Mouse (Mus musculus) gastrocnemius, postnatal 36 days (tissue): ENCODE measurements around the gene Hbb-bh1. TPM values are rescaled to one million over a fixed set of nuclear protein-coding genes. Genes with fewer than 3 reads are reported as not detected.
"Not testable (repeated sequence)": the region's sequence is repeated elsewhere in the genome, so short reads cannot be mapped to it uniquely, and the experiment has no call there.

Source experiments
- DNase-seq, 2 experiments: peaks; one replicate each; pipeline ENCODE4 v3.0.0; 2022
- intact Hi-C: fragments of 180-260 bp; cut with DNase I; formaldehyde crosslinking; loops from one replicate; pipeline ENCODE4 v1.15.1; 2025
- total RNA-seq, 2 experiments: library from RNA; stranded (reverse); gene quantifications; 2 replicates each; pipeline ENCODE4 v1.2.3; 2021

Gene Hbb-bh1
- total RNA-seq, 2 experiments from 2014 or later = not detected

GRCm38 (mm10) chr7:103813152-103813551, 29.8 kb downstream of the Hbb-bh1 start:
- DNase-seq, intact Hi-C loops: not testable (repeated sequence)

DNA sequence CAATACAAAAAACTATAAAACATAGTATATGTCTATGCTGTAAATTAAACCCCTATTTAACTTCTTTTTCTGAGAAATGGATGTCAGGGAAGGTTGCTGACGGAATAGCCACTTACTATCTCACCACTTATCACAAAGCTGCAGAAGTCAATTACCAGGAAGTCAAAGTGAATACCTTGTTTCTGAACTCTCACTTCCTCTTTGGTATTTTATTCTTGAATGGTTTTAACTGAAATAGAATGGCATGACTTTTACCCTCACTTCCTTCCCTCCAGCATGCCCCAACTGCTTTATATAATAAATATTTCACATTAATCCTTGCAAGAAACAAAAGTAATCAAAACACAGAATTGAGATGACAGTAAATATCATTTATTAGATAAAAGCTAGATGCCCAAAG, 30.8 kb downstream of the Hbb-bh1 start:
- intact Hi-C loops = no loop called here
- DNase-seq = no peak

DNA sequence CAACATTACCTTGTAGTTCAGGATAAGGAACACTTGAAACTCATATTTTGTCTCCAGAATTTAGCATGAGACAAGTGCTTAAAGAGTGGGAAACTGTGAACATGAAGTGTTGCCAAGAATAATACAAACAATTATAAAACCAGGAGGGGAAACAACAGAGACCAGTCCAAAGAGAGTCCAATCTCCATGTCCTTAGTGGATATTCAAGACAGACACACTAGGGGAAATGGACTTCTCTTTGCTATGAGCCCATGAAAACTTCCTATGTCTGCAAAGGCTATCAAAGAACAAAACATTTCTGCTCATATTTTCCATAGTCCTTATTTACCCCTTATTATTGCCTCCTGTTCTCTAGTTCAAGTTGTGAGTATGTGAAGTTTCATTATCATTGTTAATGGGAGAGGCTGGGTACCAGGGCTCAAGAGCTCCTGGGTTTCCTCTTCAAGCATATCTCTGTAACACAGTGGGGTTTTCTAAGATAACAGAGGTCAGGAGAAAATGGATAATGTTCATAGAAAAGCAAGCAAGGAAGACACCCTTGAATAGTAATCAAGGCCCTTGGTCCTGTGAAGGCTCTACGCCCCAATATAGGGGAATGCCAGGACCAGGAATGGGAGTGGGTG, 31.6 kb downstream of the Hbb-bh1 start:
- intact Hi-C loops = no loop called here

GRCm38 (mm10) chr7:103810746-103811145, 32.2 kb downstream of the Hbb-bh1 start:
- DNase-seq = no peak
- intact Hi-C loops = no loop called here

More for the DNA sequence above, 31.6 kb downstream of the Hbb-bh1 start:
- no peak for DNase-seq

DNA sequence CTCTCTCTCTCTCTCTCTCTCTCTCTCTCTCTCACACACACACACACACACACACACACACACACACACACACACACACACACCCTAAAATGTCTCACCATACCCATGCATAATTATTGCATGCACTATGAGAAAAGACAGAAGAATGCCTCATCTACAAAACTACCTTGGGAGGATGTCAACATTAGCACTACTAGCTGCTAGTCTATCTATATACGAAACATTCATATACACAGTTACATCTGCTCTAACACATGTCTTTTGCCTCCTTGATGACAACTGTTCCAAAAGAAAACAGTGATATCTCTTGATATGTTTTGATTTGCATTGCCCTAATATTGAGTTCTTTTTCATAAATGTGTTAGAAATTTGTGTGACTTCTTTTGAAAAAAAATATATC, 32.7 kb downstream of the Hbb-bh1 start:
- intact Hi-C loops = no loop called here
- DNase-seq = no peak

GRCm38 (mm10) chr7:103809801-103810155, 33.2 kb downstream of the Hbb-bh1 start:
- no peak for DNase-seq
- intact Hi-C loops = no loop called here

DNA sequence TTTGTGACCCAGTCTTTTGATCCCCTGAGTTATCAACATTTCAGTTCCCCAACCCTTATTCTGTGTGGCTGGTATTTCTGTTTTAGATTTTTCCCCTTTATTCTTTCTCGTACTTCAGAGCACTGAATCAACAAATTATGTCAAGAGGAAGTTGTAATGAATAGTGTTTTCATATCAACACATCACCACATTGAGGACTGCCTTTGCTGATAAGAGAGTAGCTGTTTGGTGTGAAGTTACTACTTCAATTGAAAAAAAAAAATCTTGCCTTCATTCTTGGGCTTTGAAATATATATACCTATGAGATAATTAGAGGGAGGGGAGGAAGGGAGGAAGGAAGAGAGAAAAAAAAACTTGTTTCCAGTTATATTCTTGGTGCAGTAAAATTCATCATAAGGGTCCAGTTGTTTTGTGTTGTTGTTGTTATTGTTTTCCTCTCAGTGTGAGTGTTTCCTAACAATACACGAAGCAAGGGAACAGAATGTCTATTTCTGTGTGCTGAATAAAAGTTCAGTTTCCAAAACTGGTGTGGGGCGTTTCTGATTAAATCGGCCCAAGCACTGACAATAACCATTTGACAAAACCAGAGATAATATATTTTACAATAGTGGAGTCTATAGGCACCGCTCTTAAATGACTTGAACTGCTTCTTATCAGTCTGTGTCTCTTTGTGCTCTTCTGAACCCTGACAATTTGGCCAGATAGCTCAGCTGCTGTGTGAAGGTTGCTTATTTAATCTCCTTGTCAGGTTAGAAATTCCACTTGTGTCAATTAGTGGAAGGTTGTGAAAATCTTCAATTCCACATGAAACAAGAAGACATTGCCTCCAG, 33.8 kb downstream of the Hbb-bh1 start:
- intact Hi-C loops = no loop called here
- DNase-seq = no peak

DNA sequence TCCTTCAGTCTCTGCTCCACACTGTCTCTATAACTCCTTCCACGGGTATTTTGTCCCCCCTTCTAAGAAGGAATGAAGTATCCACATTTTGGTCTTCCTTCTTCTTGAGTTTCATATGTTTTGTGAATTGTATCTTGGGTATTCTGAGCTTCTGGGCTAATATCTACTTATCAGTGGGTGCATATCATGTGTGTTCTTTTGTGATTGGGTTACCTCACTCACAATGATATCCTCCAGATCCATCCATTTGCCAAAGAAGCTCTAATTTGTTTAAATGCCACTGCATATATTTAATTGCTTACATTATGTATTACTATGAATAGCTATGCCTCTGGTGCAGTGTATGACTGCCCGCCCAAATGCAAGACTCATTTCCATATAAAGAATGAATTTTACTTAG, 34.8 kb downstream of the Hbb-bh1 start:
- DNase-seq, intact Hi-C loops: not testable (repeated sequence)

DNA sequence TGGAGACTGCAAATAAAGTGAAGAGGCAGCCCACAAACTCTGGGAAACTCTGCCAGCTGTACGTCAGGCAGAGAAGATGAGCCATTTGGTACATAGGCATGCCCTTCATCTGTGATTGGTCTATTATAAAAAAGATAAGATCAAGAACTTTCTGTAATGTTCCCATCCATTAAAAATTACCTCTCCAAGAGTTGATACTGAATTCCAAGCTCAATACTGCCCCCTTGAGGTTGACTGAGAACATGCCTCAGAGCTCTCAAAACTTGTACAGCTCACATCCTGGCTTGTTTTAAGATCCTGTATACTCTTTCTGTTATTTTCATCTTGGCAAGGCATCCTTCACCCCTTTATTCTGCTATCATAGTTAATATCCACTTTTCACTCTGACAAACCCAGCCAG, 36.1 kb downstream of the Hbb-bh1 start:
- no peak for DNase-seq
- intact Hi-C loops = no loop called here

GRCm38 (mm10) chr7:103792669-103793388, 50.1 kb downstream of the Hbb-bh1 start:
- intact Hi-C loops = no loop called here
- no peak for DNase-seq

- intact Hi-C loops = no loop called here
These were observed 51.2 kb downstream of the Hbb-bh1 start, which contains the start of gene Olfr67 for GRCm38 (mm10) chr7:103791721-103792120. Gene Olfr67 (minus strand): TSS chr7:103791821.

More at GRCm38 (mm10) chr7:103791721-103792120, 51.2 kb downstream of the Hbb-bh1 start, which contains the start of gene Olfr67:
- DNase-seq = no peak

Other genes with a start within 250 kb of the Hbb-bh1 start
- gene Olfr619, start 242.6 kb downstream of the Hbb-bh1 start, total RNA-seq = not detected
- gene Olfr620, start 230.6 kb downstream of the Hbb-bh1 start, total RNA-seq = not detected
- gene Olfr622, start 200.5 kb downstream of the Hbb-bh1 start, total RNA-seq = not detected
- gene Olfr623, start 179.5 kb downstream of the Hbb-bh1 start, total RNA-seq = not detected
- not detected for gene Olfr624, start 172.0 kb downstream of the Hbb-bh1 start, total RNA-seq
- gene Olfr625-ps1, start 160.4 kb downstream of the Hbb-bh1 start, total RNA-seq = not detected
- gene Olfr243, start 128.5 kb downstream of the Hbb-bh1 start, total RNA-seq = not detected
- gene Olfr628, start 112.8 kb downstream of the Hbb-bh1 start, total RNA-seq = not detected
- gene Olfr629, start 98.2 kb downstream of the Hbb-bh1 start, total RNA-seq = not detected
- gene Olfr630, start 85.8 kb downstream of the Hbb-bh1 start, total RNA-seq = not detected
- gene Olfr69, start 71.6 kb downstream of the Hbb-bh1 start, total RNA-seq = not detected
- gene Olfr68, start 63.5 kb downstream of the Hbb-bh1 start, total RNA-seq = not detected
- gene Olfr67, start 51.3 kb downstream of the Hbb-bh1 start, total RNA-seq = not detected
- 10 to 100 TPM; 28.4 to 35.6 TPM for gene Hbb-bt, start 29.2 kb downstream of the Hbb-bh1 start, total RNA-seq
- gene Hbb-bs, start 15.1 kb downstream of the Hbb-bh1 start, total RNA-seq = 100 to 1,000 TPM; 266 to 399 TPM
- gene Hbb-bh2, start 2.6 kb downstream of the Hbb-bh1 start, total RNA-seq = not detected
- not detected for gene Hbb-y, start 10.1 kb upstream of the Hbb-bh1 start, total RNA-seq
- not detected for gene Olfr66, start 43.1 kb upstream of the Hbb-bh1 start, total RNA-seq
- gene Olfr64, start 51.3 kb upstream of the Hbb-bh1 start, total RNA-seq = not detected
- gene Olfr65, start 60.3 kb upstream of the Hbb-bh1 start, total RNA-seq = not detected
- gene Olfr631, start 85.7 kb upstream of the Hbb-bh1 start, total RNA-seq = not detected
- not detected for gene Olfr632, start 91.2 kb upstream of the Hbb-bh1 start, total RNA-seq
- not detected for gene Olfr633, start 101.3 kb upstream of the Hbb-bh1 start, total RNA-seq
- not detected for gene Olfr635, start 128.0 kb upstream of the Hbb-bh1 start, total RNA-seq
- not detected for gene Olfr638, start 155.6 kb upstream of the Hbb-bh1 start, total RNA-seq
- gene Olfr639, start 174.1 kb upstream of the Hbb-bh1 start, total RNA-seq = not detected
- not detected for gene Olfr640, start 182.4 kb upstream of the Hbb-bh1 start, total RNA-seq
- not detected for gene Olfr641, start 192.3 kb upstream of the Hbb-bh1 start, total RNA-seq
- not detected for gene Olfr642, start 209.5 kb upstream of the Hbb-bh1 start, total RNA-seq
- gene 4930516K23Rik, start 218.3 kb upstream of the Hbb-bh1 start, total RNA-seq = not detected
- gene Olfr644, start 228.7 kb upstream of the Hbb-bh1 start, total RNA-seq = not detected
- not detected for gene Olfr645, start 242.3 kb upstream of the Hbb-bh1 start, total RNA-seq